In the genomic region with DNA sequence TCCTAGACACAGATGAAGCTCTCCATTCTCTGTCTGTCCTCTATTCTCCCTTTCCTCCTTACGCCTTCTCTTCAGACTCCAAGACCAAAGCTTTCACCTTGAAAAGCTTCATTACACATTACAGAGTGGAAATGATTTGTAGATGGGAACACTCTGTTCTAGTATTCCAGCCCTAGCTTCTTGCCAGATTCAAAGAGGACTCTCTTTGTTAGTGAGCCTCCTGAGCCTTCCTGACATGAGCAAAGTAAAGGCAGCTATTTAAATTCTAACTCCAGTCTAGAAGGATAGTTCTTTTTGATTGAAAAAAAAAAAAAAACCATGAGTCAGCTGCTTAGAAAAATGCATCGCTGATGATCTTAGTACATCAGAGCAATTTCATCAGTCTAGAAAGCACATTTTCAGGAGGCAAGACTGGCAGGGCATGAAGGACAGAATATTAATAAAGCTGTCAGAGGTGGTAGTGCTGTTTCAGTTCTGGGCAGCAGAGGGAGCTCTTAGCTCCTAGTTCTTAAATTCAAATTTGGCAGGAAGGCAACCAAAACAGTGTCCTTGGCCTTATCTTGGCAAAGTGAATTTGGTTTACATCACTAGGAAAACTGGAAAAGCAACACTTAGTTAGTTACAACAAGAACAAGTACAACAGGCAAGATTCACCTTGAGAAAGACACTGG, we compare ENCODE assay signal across 7 mouse cellular contexts. TPM values are rescaled to one million over a fixed set of nuclear protein-coding genes. Genes with fewer than 3 reads are reported as not detected.
A peak's percentile ranks its signal among the peaks of the same experiment; 100 is the strongest.
DNase-seq lines count a peak whose midpoint lies in the region; ATAC-seq and TF ChIP-seq lines count a peak whose summit lies in the region.

No protein-coding gene starts in this region.

- peak; percentile 72 for TF ChIP-seq CTCF in kidney, postnatal 0 days (IDR thresholded peaks at IDR 0.05; ENCODE audit: low read depth)

- no peak overlapping the region for H3K4me3 ChIP-seq in kidney, postnatal 0 days (replicated peaks; ENCODE audit: low read depth, low read length)

- no peaks in the 10 kb centered on the region for H3K36me3 ChIP-seq in kidney, postnatal 0 days (ENCODE audit: insufficient read depth, low read length)

- H3K9me3 ChIP-seq in kidney, postnatal 0 days (replicated peaks; ENCODE audit: low read length) = no peaks in the 10 kb centered on the region

- no peak overlapping the region for H3K9ac ChIP-seq in kidney, postnatal 0 days (ENCODE audit: low read depth, low read length)

- DNase-seq in 3134 (ENCODE audit: extremely low read depth, insufficient read length, low spot score) = peak; percentile 2
- DNase-seq in 3T3-L1 (ENCODE audit: low read depth, low spot score) = peak; percentile 59
- DNase-seq in cerebellum, adult 11 months = peak; percentile 22
- peak; percentile 50 for DNase-seq in forelimb bud, embryonic 11.5 days (ENCODE audit: low read depth, low spot score)
- DNase-seq in kidney, postnatal 0 days (ENCODE audit: low spot score) = peak; percentile 68
- DNase-seq in lung, adult 18-20 months = peak; percentile 25 to 34
- DNase-seq in right cerebral cortex, adult 2 months (ENCODE audit: low spot score in 2 of 2) = peak; percentile 81 to 83

- 45% methylated on average over 2 of the region's 2 CpGs for WGBS in kidney, postnatal 0 days

- H3K27me3 ChIP-seq in kidney, postnatal 0 days (ENCODE audit: insufficient read depth, low read length) = no peaks in the 10 kb centered on the region

- H3K27ac ChIP-seq in kidney, postnatal 0 days = no peak overlapping the region

- no peak overlapping the region for H3K4me2 ChIP-seq in kidney, postnatal 0 days (ENCODE audit: low read length)

- H3K4me1 ChIP-seq in kidney, postnatal 0 days (replicated peaks; ENCODE audit: insufficient read depth, low read length) = no peaks in the 10 kb centered on the region

- ATAC-seq in kidney, postnatal 0 days (replicated peaks; ENCODE audit: low FRiP score, low read depth) = no peak

RNA-seq across cellular contexts. Expression of a gene that starts 41.5 kb away (rescaled TPM):
- polyA plus RNA-seq in kidney, postnatal 0 days (2015; fragmentation: Nextera tagmentation; extraction: Ambion mirVana) = 72.7 and 90.7 TPM in 2 replicates

Comparison
In these comparisons a context has a peak if more than half of its experiments do, and no peak if none do; other contexts are left out.
1. DNase-seq: peak in every context shown above with its lines; median percentile 82 in right cerebral cortex, adult 2 months; 68 in kidney, postnatal 0 days; 59 in 3T3-L1; 50 in forelimb bud, embryonic 11.5 days; 30 in lung, adult 18-20 months; 22 in cerebellum, adult 11 months; 2 in 3134.